Mouse (Mus musculus): ENCODE measurements around the gene Shisal2b.

DNA sequence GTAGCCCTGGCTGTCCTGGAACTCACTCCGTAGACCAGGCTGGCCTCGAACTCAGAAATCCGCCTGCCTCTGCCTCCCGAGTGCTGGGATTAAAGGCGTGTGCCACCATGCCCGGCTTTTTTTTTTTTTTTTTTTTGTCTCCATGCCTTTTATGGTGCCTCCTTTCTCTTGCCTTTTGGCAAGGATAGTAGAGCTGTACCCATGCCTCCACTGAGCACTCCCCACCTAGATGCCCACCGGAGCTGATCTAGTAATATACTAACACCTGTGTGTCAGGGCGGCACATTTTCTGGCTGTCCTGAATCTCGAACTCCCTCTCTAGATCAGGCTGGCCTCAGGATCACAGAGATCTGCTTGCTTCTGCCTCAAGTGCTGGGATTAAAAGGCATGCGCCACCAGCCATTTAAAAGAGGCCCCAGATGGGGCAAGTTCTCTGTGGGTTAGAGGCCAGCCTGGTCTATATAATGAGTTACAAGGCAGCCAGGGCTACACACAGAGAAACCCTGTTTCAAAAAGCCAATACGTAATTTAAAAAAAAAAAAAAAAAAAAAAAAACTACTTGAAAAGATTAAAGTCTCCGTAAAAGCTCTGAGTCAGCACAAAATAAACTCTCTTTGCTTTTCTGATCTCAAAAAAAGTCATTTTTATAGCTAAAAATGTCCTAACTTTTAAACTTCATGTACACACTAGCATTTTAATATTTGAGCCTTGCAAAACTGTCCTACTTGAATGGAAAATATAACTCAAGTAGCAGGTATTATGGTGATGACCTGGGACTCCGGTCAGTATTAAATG, 20.2 kb downstream of the Shisal2b start:
- TF ChIP-seq EP300 (IDR thresholded peaks at IDR 0.05; ENCODE audit: low read depth): no peak
- TF ChIP-seq CTCF (IDR thresholded peaks at IDR 0.05; ENCODE audit: low read depth): no peak

Measured in liver, embryonic 14.5 days (tissue).